Mouse (Mus musculus) small intestine, adult 2 months (tissue): ENCODE measurements around the gene Syce2.

ENCODE experiments used
- CTCF ChIP-seq: fragments of 200-500 bp; IDR thresholded peaks from 2 replicates; pipeline ENCODE4 v1.5.1; 2012; ENCODE audit warnings: low read depth, mild to moderate bottlenecking, control low read depth, inconsistent platforms, low read length, moderate library complexity, mixed read lengths; ENCODE audit not compliant: insufficient replicate concordance, insufficient read length; ENCODE audit errors: extremely low read depth
- POLR2A ChIP-seq: fragments of 200-500 bp; IDR thresholded peaks from 2 replicates; pipeline ENCODE4 v1.6.1; 2012; ENCODE audit warnings: low read depth, mild to moderate bottlenecking, control low read depth, inconsistent platforms, low read length, moderate library complexity

- TF ChIP-seq CTCF (no peak), POLR2A (no peak)
These were observed 1.1 kb downstream of the Syce2 start for GRCm38 (mm10) chr8:84873016-84873415.
